Mouse (Mus musculus) midbrain, embryonic 13.5 days (tissue): Measurements from ENCODE around the gene Tk2. TPM values are rescaled to one million over a fixed set of nuclear protein-coding genes. Genes with fewer than 3 reads are reported as not detected.

Source experiments
- ATAC-seq: fragments of 200-750 bp; cut with Nextera tagmentation; 2 replicates; pipeline ENCODE4 v1.8.0; 2017; ENCODE audit warnings: mild to moderate bottlenecking, moderate TSS enrichment, moderate library complexity
- H3K27ac ChIP-seq: fragments of 300-500 bp; sonication (generic); 2 replicates; pipeline ENCODE4 v1.5.1; 2015; ENCODE audit warnings: inconsistent platforms, mild to moderate bottlenecking, moderate library complexity
- H3K27me3 ChIP-seq: fragments of 300-500 bp; sonication (generic); 2 replicates; pipeline ENCODE4 v1.6.1; 2015; ENCODE audit warnings: mild to moderate bottlenecking, inconsistent platforms
- H3K36me3 ChIP-seq: fragments of 300-500 bp; sonication (generic); 2 replicates; pipeline ENCODE4 v1.6.1; 2015; ENCODE audit warnings: mild to moderate bottlenecking, inconsistent platforms
- H3K4me1 ChIP-seq: fragments of 300-500 bp; sonication (generic); replicated peaks from 2 replicates; pipeline ENCODE4 v1.6.1; 2015; ENCODE audit warnings: inconsistent platforms
- H3K4me2 ChIP-seq: fragments of 300-500 bp; sonication (generic); replicated peaks from 2 replicates; pipeline ENCODE4 v1.6.1; 2015; ENCODE audit warnings: moderate library complexity, mild to moderate bottlenecking, inconsistent platforms
- H3K4me3 ChIP-seq: fragments of 300-500 bp; sonication (generic); replicated peaks from 2 replicates; pipeline ENCODE4 v1.5.1; 2015; ENCODE audit warnings: mild to moderate bottlenecking, inconsistent platforms
- H3K9ac ChIP-seq: fragments of 300-500 bp; sonication (generic); replicated peaks from 2 replicates; pipeline ENCODE4 v1.6.1; 2015; ENCODE audit warnings: mild to moderate bottlenecking, inconsistent platforms
- H3K9me3 ChIP-seq: fragments of 300-500 bp; sonication (generic); 2 replicates; pipeline ENCODE4 v1.6.1; 2016; ENCODE audit warnings: mild to moderate bottlenecking, inconsistent platforms
- WGBS: fragments of 180-500 bp; shearing (Covaris S2); methylation state at CpG from one replicate; pipeline ENCODE4 v1.1.7; 2015; 5-methylcytosine and 5-hydroxymethylcytosine counted together
- polyA plus RNA-seq: library from polyadenylated mRNA; unstranded; fragments of >200 nt; fragmentation: Nextera tagmentation; extraction: Ambion mirVana; gene quantifications from 2 replicates; pipeline ENCODE4 v1.2.1, GENCODE M21; 2015

Tk2 gene
- polyA plus RNA-seq, 1 experiment from 2014 or later = 43.1 TPM

- H3K4me1 ChIP-seq = no peaks in the 10 kb centered on the region
- H3K4me3 ChIP-seq = no peak overlapping the region
- 60% methylated on average over 3 of the region's 3 CpGs for WGBS
- no peaks in the 10 kb centered on the region for H3K36me3 ChIP-seq
- H3K27me3 ChIP-seq = no peaks in the 10 kb centered on the region
- H3K27ac ChIP-seq = no peak overlapping the region
- H3K4me2 ChIP-seq = no peak overlapping the region
- H3K9me3 ChIP-seq = no peaks in the 10 kb centered on the region
- ATAC-seq = no peak
- no peak overlapping the region for H3K9ac ChIP-seq
Measured at GRCm38 (mm10) chr8:104205292-104205691, 43.1 kb downstream of the Tk2 start.

DNA sequence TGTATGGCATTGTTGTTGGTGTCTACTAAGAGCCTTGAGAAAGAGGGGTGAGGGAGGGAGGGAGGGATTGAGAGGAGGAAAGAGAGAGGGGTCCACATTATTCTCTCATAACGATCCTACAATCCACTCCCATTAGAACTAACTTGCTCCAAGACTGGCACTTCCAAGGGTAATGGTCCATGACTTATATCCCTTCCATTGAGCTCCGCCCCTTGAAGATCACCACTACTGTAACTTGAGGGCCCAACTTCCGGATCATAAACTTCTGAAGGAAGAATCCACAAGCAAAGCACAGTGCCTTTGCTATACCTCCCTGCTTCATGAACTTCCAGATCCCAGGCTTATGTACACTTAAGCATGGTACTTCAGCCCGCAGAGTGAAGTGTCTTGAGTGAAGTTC is 46.0 kb downstream of the Tk2 start:
- ATAC-seq = no peak
- H3K4me1 ChIP-seq = no peaks in the 10 kb centered on the region
- H3K27me3 ChIP-seq = no peaks in the 10 kb centered on the region
- H3K36me3 ChIP-seq = no peaks in the 10 kb centered on the region
- no peak overlapping the region for H3K4me3 ChIP-seq
- no peaks in the 10 kb centered on the region for H3K9me3 ChIP-seq
- 90% methylated on average over 4 of the region's 4 CpGs for WGBS
- no peak overlapping the region for H3K9ac ChIP-seq
- H3K27ac ChIP-seq = no peak overlapping the region
- H3K4me2 ChIP-seq = no peak overlapping the region

GRCm38 (mm10) chr8:104201622-104202021 is 46.7 kb downstream of the Tk2 start:
- no peaks in the 10 kb centered on the region for H3K9me3 ChIP-seq
- H3K4me3 ChIP-seq = no peak overlapping the region
- 72% methylated on average over 3 of the region's 3 CpGs for WGBS
- H3K36me3 ChIP-seq = no peaks in the 10 kb centered on the region
- no peak for ATAC-seq
- no peak overlapping the region for H3K27ac ChIP-seq
- H3K9ac ChIP-seq = no peak overlapping the region
- no peak overlapping the region for H3K4me2 ChIP-seq
- no peaks in the 10 kb centered on the region for H3K27me3 ChIP-seq
- H3K4me1 ChIP-seq = no peaks in the 10 kb centered on the region

DNA sequence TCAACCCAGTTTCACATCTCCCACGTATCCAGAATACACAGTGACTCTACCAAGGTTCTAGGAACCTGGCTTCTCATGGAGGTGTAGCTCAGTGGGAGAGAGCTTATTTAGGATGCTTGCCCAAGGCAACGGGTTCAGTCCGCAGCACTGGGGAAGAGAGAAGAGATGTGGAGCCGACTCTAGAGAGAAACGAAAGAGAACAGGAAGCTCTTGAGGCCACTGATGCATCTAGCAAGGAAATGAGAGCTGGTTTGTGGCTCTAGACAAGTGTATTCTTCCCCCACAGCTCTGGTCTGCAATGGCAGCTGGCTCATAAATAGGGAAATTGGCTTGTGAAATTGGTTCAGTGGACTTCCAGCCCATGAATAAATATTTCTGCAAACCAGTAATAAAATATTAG is 48.6 kb downstream of the Tk2 start:
- Histone ChIP-seq H3K4me3 (no peak overlapping the region), H3K27me3 (no peaks in the 10 kb centered on the region), H3K9ac (no peak overlapping the region), H3K4me1 (no peaks in the 10 kb centered on the region), H3K36me3 (no peaks in the 10 kb centered on the region), H3K9me3 (no peaks in the 10 kb centered on the region), H3K27ac (no peak overlapping the region), H3K4me2 (no peak overlapping the region)
- WGBS = 86% methylated on average over 5 of the region's 5 CpGs
- no peak for ATAC-seq

GRCm38 (mm10) chr8:104191496-104191895 is 56.9 kb downstream of the Tk2 start:
- H3K27ac ChIP-seq = peak overlapping the region; percentile 44; the same call in 1 of the 2 replicates

GRCm38 (mm10) chr8:104190777-104191468 is 57.4 kb downstream of the Tk2 start:
- Histone ChIP-seq H3K36me3 (no peaks in the 10 kb centered on the region), H3K9me3 (no peaks in the 10 kb centered on the region), H3K27ac (peak overlapping the region; percentile 44), H3K4me1 (peaks cover 11% of the 10 kb centered on the region), H3K27me3 (no peaks in the 10 kb centered on the region), H3K4me3 (no peak overlapping the region), H3K9ac (no peak overlapping the region), H3K4me2 (no peak overlapping the region)
- peak; percentile 48; the same call in 1 of the 2 replicates for ATAC-seq
- 61% methylated on average over 6 of the region's 6 CpGs for WGBS

More at GRCm38 (mm10) chr8:104191496-104191895, 56.9 kb downstream of the Tk2 start:
- Histone ChIP-seq H3K4me1 (peaks cover 11% of the 10 kb centered on the region), H3K9me3 (no peaks in the 10 kb centered on the region), H3K4me3 (no peak overlapping the region), H3K9ac (no peak overlapping the region), H3K4me2 (peak overlapping the region; percentile 27), H3K27me3 (no peaks in the 10 kb centered on the region), H3K36me3 (no peaks in the 10 kb centered on the region)
- 28% methylated on average over 11 of the region's 11 CpGs for WGBS
- ATAC-seq = peak; percentile 79

DNA sequence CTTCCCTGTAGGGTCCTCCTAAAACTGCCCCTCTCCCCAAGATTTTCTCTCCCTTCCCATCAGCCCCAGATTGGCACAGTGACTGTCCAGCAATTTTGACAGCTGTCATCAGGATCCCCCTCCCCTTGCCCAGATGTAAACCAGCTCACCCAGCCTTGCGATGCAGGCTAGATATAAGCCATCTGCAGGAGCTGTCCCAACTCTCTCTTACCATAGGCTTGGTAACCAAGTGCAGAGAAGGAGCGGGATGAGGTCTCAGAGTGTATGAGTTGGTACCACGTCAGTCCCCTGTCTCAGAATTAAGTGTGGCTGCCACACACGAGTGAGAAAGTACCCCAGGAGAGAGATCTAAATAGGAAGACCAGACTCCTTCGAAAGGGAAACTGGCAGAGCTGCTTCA is 59.9 kb downstream of the Tk2 start:
- Histone ChIP-seq H3K27ac (no peak overlapping the region), H3K4me1 (peaks cover 19% of the 10 kb centered on the region), H3K9me3 (no peaks in the 10 kb centered on the region), H3K36me3 (no peaks in the 10 kb centered on the region), H3K4me2 (no peak overlapping the region), H3K27me3 (no peaks in the 10 kb centered on the region), H3K4me3 (no peak overlapping the region), H3K9ac (no peak overlapping the region)
- 71% methylated on average over 5 of the region's 5 CpGs for WGBS
- no peak for ATAC-seq

- H3K27me3 ChIP-seq = no peaks in the 10 kb centered on the region
- no peak for ATAC-seq
- H3K4me3 ChIP-seq = no peak overlapping the region
- no peaks in the 10 kb centered on the region for H3K9me3 ChIP-seq
- peaks cover 19% of the 10 kb centered on the region for H3K4me1 ChIP-seq
- H3K36me3 ChIP-seq = no peaks in the 10 kb centered on the region
- H3K27ac ChIP-seq = no peak overlapping the region
- no peak overlapping the region for H3K9ac ChIP-seq
- H3K4me2 ChIP-seq = no peak overlapping the region
- 89% methylated on average over 6 of the region's 6 CpGs for WGBS
Measured at GRCm38 (mm10) chr8:104187622-104188021, 60.7 kb downstream of the Tk2 start.

- no peak overlapping the region for H3K4me3 ChIP-seq
- H3K27me3 ChIP-seq = no peaks in the 10 kb centered on the region
- WGBS = 89% methylated on average over 4 of the region's 4 CpGs
- no peak overlapping the region for H3K4me2 ChIP-seq
- ATAC-seq = no peak
- H3K27ac ChIP-seq = no peak overlapping the region
- H3K9ac ChIP-seq = no peak overlapping the region
- no peaks in the 10 kb centered on the region for H3K36me3 ChIP-seq
- peaks cover 19% of the 10 kb centered on the region for H3K4me1 ChIP-seq
- no peaks in the 10 kb centered on the region for H3K9me3 ChIP-seq
Measured at GRCm38 (mm10) chr8:104186827-104187226, 61.5 kb downstream of the Tk2 start.

DNA sequence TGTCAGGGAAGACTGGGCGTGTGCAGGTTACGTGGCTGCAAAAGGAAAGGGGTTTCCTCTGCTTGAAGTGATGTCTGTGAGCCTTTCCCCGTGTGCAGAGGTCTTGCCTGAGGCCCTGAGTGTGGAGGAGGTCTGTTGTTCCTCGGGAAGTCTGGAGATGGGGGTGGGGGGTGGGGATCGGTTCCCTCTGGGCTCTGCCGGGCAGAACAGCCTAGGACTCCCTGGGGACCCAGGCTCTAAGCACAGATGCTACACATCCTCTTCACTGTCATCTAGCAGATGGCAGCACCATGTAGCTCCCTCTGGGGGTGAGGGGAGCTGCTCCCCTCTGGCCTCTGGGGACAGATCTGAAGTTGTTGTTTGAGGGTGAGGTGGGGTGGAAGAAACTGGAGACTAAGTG is 63.5 kb downstream of the Tk2 start:
- Histone ChIP-seq H3K9ac (no peak overlapping the region), H3K27ac (no peak overlapping the region), H3K4me1 (peaks cover 11% of the 10 kb centered on the region; the same call in 1 of the 2 replicates), H3K4me3 (no peak overlapping the region), H3K9me3 (no peaks in the 10 kb centered on the region), H3K36me3 (no peaks in the 10 kb centered on the region), H3K27me3 (no peaks in the 10 kb centered on the region), H3K4me2 (no peak overlapping the region)
- peak; percentile 48 for ATAC-seq
- WGBS = 39% methylated on average over 6 of the region's 6 CpGs

GRCm38 (mm10) chr8:104177054-104177453 is 71.3 kb downstream of the Tk2 start:
- ATAC-seq = peak; percentile 55
- H3K4me1 ChIP-seq = 0 out of 2 replicates have a peak, but pooled peaks cover 5% of the 10 kb centered on the region
- H3K27ac ChIP-seq = no peak overlapping the region
- H3K9ac ChIP-seq = no peak overlapping the region
- no peaks in the 10 kb centered on the region for H3K36me3 ChIP-seq
- 75% methylated on average over 4 of the region's 4 CpGs for WGBS
- no peak overlapping the region for H3K4me2 ChIP-seq
- peaks cover 17% of the 10 kb centered on the region for H3K27me3 ChIP-seq
- H3K9me3 ChIP-seq = no peaks in the 10 kb centered on the region
- H3K4me3 ChIP-seq = no peak overlapping the region
